Mouse (Mus musculus) A20 (cell line): ENCODE data around the gene Nox4.

Experiments
- DNase-seq: peaks from one replicate; pipeline ENCODE4 v3.0.0-alpha.2; 2011; ENCODE audit warnings: low read depth, low spot score

Nox4 gene

GRCm38 (mm10) chr7:87371316-87371715, 125.4 kb downstream of the Nox4 start:
- no peak for DNase-seq

GRCm38 (mm10) chr7:87374322-87374721, 128.4 kb downstream of the Nox4 start:
- DNase-seq = no peak

- DNase-seq = no peak
These were observed 129.0 kb downstream of the Nox4 start for GRCm38 (mm10) chr7:87374935-87375334.

- no peak for DNase-seq
These were observed 151.1 kb downstream of the Nox4 start for GRCm38 (mm10) chr7:87397023-87397422.

GRCm38 (mm10) chr7:87411373-87411772, 165.5 kb downstream of the Nox4 start:
- DNase-seq = peak; percentile 2

- no peak for DNase-seq
These were observed 167.4 kb downstream of the Nox4 start for GRCm38 (mm10) chr7:87413271-87413670.
